Mouse (Mus musculus): ENCODE results near the gene Elovl6. TPM values are rescaled to one million over a fixed set of nuclear protein-coding genes. Genes with fewer than 3 reads are reported as not detected.

The Elovl6 gene
- polyA plus RNA-seq (2012; ENCODE audit: low replicate concordance): 0.40 and 0.43 TPM in 2 replicates

GRCm38 (mm10) chr3:129532180-129532864 lies at the start of gene Elovl6:
Gene Elovl6 (plus strand): TSS chr3:129532355.

Other genes starting within 250 kb of the Elovl6 start
- 0.04 TPM in 1 of 2 replicates, not detected in the other for gene Enpep, start 199.6 kb upstream of the Elovl6 start, polyA plus RNA-seq (2012; ENCODE audit: low replicate concordance)
- gene Egf, start 223.0 kb downstream of the Elovl6 start, polyA plus RNA-seq (2012; ENCODE audit: low replicate concordance): 1.1 TPM in 2 replicates

All from hematopoietic multipotent progenitor cell, adult 10-12 weeks (in vitro differentiated cells).